Mouse (Mus musculus) megakaryocyte, embryonic 14.5 days (primary cell): ENCODE data around the gene Mast4.

Source experiments
- FLI1 ChIP-seq: IDR thresholded peaks from 2 replicates; pipeline ENCODE4 v1.6.1; 2012; ENCODE audit warnings: low read length, inconsistent platforms, mixed read lengths
- GATA1 ChIP-seq: IDR thresholded peaks from 3 replicates; pipeline ENCODE4 v1.6.1; 2012; ENCODE audit warnings: mixed read lengths, low read length, inconsistent platforms, borderline replicate concordance

- TF ChIP-seq GATA1 (no peak), FLI1 (no peak)
Measured at GRCm38 (mm10) chr13:102880381-102881076, 453.8 kb downstream of the Mast4 start.
